Mouse (Mus musculus) left cerebral cortex, postnatal 25 days (tissue): ENCODE data around the gene Creg2. TPM values are rescaled to one million over a fixed set of nuclear protein-coding genes. Genes with fewer than 3 reads are reported as not detected.

ENCODE experiments used
- DNase-seq, 2 experiments: peaks; one replicate each; pipeline ENCODE4 v3.0.0; 2022; ENCODE audit warnings: low spot score in 2 of 2, mixed read lengths in 1 of 2
- intact Hi-C: fragments of 180-260 bp; cut with DNase I; formaldehyde crosslinking; loops from one replicate; pipeline ENCODE4 v1.15.1; 2025
- total RNA-seq, 2 experiments: library from RNA; stranded (reverse); gene quantifications; 2 replicates each; pipeline ENCODE4 v1.2.3; 2021

Gene Creg2
- total RNA-seq, result 10 to 100 TPM; 75.2 to 82.4 TPM

DNA sequence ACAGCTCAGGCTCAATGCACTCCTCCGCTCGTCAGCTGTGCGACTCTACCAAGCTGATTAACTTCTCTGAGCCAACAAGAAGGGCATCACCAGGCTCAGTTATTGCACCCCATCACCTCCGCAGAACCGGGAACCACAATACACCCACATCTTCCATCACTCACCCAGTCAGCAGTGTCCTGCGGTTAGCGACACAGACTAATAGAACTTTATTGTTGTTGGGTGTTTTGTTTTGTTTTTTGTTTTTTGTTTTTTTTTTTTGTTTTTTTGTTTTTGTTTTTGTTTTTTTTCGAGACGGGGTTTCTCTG, at the start of gene Creg2:
TSS of gene Creg2 (minus strand) at position 234 of the 308 bp plus-strand sequence.
- intact Hi-C loops, result loop anchor here (2.0 to 5.0 kb wide), 2 partner anchors 74 to 94 kb away; partner anchors contain the start of gene Rnf149
- DNase-seq, result no peak

DNA sequence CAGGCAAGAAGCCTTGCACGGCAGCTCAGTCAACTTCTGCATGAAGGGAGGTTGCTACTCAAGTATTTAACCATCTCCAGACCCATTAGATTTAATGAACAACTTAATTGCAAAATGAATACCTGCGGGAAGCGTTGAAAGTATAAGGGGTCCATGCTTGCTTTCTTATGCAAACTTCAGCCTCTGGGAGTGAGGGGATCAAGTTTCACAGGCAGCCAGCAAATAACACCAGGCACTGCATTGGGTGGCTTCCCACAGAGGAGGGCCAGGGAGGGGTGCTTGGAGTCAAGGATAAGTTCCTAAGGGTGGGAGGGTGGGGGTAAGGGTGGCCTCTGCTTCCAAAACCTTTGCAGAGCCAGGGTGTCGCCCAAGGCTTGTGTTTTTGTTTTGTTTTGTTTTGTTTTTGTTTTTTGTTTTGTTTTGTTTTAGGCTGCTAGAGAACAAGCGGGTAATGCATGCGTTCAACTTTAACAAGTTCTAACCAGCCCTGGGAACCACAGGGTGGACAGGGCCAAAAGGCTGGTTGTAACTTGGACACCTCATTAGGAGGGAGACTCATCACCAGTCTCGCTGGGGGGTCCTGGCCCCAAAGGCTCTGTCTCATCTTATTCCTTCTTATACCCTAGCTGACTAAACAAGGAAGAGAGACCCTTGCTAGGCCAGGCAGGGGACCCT, 49.5 kb upstream of the Creg2 start:
- no peak for DNase-seq
- intact Hi-C loops, result no loop called here

DNA sequence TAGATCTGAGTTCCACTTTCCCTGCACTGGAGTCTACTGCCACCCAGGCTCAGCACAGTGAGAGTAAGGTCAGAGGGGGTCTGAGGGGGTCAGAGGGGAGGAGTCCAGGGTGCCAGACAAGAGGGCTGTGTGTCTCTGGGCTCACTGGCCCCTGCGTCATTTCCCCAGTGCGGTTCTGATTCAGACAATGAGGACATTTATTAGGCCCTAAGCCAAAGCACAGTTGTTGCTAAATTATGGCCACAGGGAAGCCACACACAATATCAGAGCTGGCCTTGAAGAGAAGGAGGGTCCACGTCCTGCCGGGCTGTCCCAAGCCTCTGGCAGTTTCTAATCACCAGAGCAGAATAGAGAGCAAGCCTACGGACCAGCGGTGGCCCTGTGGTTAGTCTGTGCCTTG, 47.2 kb upstream of the Creg2 start:
- intact Hi-C loops, result no loop called here
- DNase-seq, result no peak

DNA sequence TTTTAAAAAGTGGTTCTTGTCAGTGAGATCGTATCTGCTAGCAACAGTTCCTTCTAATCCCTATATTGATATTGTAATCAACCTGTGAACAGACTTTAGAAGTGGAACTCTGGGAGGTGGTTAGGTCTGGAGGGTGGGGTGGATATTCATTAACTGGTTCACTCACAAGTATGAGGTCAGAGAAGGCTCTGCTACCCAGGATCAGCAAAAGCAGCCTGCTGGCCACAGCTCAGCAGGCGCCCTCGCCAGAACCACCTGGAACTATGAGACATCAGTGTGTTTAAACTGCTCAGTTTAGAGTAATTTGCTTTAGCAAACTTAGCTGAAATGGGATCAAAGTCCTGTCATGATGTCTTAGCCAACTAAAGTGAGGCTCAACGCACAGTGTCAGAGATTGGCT, 43.9 kb upstream of the Creg2 start:
- intact Hi-C loops, result no loop called here
- no peak for DNase-seq

DNA sequence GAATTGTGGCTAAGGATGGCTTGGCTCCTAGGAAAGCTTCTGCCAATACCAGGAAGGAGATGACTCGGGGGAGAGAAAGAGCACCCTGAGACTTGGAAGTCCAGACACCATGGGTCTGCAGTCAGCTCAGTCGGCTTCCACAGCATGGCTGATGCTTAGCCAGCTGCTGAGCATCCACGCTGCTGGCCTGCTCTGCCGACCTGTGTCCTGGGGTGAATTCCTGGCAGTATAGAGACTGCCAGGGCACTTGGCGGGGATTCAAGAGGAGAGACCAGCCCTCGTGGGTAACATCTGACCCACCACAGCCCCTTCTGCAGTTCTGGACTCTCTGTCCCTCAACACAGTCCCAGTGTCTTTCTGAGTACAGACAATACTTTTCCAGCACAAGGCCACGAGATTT, 43.5 kb upstream of the Creg2 start:
- intact Hi-C loops, result no loop called here
- DNase-seq, result no peak

DNA sequence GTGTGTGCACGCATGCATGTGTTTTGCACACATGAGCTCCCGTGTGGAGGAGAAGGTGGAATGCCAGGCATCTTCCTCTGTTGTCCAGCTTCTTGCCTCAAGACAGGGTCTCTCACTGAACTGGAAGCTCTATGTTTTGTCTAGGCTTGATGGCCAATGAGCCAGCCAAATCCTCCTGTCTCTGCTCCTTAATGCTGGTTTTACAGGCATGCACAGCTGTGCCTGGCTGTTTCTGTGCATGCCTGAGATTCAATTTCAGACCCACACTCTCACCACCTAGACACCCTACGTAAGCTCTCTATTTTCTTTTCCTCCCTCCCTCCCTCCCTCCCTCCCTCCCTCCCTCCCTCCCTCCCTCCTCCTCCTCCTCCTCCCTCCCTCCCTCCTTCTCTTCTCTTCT, 40.7 kb upstream of the Creg2 start:
- DNase-seq, result no peak
- intact Hi-C loops, result no loop called here

DNA sequence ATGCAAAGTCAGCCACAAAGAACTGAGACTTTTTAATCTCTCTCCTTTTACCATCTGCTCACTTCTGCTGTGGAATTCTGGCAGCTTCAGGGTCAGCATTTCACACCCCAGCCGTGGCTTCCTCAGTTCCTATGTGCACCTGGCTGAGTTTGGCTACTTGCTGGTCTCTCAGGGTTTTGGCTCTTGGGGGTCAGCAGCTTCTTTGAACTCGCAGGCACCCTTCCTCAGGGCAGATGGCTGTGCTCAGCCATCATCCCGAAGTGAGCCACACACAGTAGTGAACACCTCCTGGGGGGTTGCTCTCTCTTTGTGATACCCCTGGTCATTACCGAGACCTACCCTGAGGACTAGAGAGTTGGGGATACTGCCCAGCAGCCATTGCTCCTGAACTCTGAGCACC, 39.8 kb upstream of the Creg2 start:
- no peak for DNase-seq
- intact Hi-C loops, result no loop called here

DNA sequence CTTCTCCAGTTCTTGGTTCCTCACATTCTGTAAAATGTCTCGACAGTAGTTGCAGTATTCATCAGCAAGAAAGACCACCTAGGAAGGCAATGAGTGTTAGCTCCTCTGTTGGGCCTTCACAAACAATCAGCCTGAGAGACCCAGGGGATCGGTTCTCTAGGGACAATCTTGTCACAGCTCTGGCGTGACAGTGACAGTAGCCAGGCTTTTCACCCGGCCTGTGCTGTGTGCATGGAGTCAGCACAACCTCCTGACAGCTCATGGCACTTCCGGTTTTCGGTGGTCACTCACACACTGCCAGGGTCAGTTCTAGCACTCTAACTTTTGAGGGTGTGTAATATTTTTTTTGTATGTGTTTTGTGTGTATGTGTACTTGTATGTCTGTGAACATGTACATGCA, 37.3 kb upstream of the Creg2 start:
- DNase-seq, result no peak
- intact Hi-C loops, result loop anchor here (5.0 kb wide), 4 partner anchors 74 to 854 kb away; no protein-coding TSS in a partner anchor

DNA sequence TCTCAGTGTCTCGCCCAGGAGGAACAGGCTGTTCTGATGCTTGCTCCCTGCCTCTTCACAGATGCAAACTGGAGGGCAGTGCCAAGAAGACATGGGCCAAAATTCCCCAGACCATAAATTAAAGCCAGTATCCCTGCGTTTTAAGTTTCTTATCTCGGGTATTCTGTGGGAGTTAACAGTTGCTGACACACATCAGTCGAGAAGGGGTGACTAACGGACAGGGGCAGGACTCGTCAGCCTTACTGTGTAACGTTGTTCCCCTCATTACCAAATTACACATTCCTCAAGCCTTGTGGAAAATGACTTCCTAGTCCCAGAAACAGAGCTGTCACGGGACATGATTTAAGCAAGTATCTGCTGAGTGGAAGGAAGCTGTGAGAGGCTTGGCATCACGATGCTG, 36.0 kb upstream of the Creg2 start:
- intact Hi-C loops, result loop anchor here (5.0 kb wide), 4 partner anchors 75 to 855 kb away; no protein-coding TSS in a partner anchor
- no peak for DNase-seq

DNA sequence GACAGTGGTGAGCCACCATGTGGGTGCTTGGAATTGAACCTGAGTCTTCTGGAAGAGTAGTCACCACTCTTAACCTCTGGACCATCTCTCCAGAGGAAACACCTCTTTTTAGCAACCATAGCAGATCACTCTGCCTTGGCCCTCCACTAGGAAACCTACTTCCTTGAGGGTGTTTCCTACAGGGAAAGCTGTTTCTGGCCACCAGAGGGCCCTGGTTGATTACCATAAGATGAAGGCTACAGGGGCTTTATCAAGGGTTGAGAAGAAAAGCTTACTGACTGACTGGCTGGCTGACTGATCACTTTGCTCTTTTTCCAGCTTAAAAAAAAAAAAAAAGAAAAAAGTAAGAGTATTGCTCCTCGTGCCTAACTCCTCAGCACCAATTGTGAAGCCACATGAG, 34.6 kb upstream of the Creg2 start:
- intact Hi-C loops, result loop anchor here (5.0 kb wide), 4 partner anchors 76 to 856 kb away; no protein-coding TSS in a partner anchor
- DNase-seq, result peak; percentile 79 to 87

DNA sequence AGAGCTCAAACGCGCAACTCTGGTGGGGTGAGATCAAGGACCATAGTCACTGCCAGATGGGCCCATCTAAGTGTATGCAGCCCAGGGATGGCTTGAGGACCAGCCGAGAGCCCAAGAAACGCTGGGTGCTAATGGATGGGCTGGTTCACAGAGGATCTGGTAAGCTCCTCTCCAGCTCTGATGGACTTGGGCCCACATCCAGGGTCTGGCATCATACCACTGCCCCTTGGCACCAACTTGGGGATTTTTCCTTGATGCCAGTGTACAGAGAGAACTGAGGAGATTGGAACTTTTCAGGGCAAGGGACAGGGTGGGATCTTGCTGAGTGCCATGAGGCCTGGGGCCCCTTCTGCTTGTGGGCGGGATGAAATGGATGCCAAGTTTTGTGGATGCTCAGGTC, 30.4 kb upstream of the Creg2 start:
- DNase-seq, result no peak
- intact Hi-C loops, result loop anchor here (5.0 kb wide), 1 partner anchor 221 kb away; the partner anchor contains the start of gene Map4k4

DNA sequence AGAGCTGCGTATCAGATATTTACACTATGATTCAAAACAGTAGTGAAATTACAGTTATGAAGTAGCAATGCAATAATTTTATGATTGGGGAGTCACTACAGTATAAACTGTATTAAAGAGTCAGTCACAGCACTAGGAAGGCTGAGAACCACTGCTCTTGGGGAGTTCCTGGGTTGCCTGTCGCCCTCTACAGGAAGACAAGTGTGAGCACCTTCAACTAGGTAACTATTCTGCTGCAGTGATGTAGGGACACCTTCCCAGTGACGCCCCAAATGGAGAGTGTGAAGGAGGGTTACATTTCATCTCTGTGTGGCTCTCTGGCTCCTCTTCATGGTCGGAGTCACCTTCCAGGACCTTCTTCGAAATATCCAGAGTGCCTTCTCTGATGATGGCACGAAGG, 29.3 kb upstream of the Creg2 start:
- intact Hi-C loops, result loop anchor here (5.0 kb wide), 1 partner anchor 222 kb away; the partner anchor contains the start of gene Map4k4
- DNase-seq, result no peak

DNA sequence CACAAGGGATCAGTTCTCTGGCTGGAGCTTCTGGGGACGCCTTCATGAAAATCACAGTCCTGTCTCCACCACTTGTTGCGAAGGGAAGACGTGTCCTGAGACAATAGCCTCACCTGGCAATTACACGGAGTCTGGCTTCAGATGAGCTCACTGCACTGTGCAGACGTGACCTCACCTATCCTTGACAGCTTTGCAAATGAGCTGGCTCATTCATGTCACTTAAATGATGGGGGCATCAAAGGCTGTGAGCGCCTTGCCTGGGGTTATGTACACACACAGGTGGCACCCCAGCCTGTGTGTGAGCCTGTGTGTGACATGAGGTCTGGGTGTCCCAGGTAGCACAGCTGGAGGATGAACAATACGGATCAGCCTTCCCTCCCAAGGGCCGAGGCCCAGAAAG, 27.6 kb upstream of the Creg2 start:
- intact Hi-C loops, result no loop called here
- DNase-seq, result no peak

DNA sequence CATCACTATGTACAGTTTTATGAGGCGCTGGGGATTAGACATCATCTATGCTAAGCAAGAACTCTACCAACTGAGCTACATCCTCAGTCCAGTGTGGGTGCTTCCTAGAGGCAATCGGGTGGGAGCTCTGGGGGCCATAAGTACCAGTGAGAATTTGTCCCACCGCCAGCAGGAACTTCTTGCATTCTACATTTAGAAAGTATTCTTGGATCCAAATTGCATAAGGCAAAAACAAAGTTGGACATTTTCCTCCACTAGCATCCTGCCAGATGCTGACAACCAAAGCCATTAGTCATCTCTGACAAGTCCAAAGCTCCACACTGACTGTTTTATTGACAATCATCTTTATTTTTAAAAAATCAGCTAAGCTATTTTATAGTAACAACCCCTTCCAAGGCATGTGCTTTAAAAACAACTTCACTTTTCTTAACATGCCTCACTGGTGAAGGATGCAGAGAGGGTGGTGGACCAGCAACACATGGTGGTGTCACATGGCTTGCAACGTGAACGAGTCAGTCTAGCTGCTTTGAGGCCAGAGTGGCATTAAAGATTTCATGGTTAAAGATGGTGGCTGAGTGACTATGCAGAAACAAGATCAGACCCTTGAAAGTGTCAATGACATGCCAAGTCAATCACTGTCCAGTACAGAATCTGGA, 25.1 kb upstream of the Creg2 start:
- intact Hi-C loops, result no loop called here

DNA sequence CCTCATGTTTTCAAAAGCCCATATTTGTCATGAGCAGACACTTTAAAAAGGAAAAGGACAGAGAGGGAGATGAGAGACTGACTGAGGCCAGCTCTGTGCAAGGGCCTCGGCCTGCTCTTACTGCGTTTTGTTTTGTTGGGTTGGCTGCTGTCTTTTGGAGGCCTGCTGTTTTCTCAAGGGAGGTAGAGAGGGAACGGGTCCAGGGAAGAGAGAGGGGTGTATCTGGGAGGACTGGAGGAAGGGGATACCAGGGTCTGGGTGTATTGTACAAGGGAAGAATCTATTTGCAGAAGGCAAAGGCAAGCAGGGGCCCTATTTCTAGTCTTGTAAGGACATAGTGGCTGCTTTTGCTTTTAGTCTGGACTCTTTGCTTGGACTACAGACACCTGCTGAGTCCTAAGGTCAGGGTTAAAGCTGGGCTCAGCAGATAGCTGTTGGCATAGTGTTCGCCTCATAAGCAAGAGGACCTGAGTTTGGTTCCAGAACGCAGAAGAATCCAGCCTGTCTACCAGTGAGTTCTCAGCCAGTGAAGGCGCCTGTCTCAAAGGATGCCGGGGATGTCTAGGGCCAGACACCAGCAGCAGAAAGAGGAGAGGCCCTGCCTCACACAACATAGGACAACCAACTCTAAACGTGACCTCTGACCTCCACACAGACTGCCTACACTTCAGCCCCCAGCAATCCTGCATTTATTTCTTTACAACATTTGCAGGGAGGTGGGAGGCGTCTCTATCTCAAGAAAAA, 21.3 kb upstream of the Creg2 start:
- intact Hi-C loops, result no loop called here
- DNase-seq, result no peak

More for the DNA sequence above, 25.1 kb upstream of the Creg2 start:
- DNase-seq, result peak; percentile 32 to 84

DNA sequence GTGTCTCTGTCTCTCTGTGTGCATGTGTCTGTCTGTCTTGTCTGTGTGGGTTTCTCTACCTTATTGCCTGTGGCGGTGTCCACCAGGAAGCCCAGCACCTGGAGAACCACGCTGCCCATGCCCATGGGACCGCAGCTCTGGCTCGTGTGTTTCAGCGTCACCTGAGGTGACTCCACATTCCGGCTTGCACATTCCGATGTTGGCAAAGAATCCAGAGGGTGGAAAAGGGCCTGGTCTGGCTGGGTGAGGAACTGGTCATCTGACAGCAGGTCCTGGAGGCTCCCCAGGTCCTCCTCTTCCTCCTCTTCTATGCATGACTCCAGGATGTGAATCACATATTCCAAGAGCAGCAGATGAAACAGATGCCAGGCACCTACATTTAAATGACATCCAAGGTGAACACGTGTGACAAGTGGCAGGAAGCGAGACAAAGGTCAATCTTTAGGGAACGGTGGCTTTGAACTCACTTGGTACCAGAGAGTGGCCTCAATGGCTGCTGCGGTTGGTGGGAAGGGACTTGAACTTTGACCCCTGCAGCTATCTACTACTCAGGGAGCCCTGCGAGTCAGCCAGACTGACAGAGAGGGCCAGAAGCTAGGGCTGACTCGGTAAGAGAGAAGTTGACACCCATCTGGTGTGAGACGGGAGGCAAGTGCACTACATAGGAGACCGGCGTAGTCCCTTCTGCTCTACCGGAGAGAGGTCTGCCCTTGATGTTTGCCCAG, 19.1 kb upstream of the Creg2 start:
- intact Hi-C loops, result no loop called here
- DNase-seq, result no peak

DNA sequence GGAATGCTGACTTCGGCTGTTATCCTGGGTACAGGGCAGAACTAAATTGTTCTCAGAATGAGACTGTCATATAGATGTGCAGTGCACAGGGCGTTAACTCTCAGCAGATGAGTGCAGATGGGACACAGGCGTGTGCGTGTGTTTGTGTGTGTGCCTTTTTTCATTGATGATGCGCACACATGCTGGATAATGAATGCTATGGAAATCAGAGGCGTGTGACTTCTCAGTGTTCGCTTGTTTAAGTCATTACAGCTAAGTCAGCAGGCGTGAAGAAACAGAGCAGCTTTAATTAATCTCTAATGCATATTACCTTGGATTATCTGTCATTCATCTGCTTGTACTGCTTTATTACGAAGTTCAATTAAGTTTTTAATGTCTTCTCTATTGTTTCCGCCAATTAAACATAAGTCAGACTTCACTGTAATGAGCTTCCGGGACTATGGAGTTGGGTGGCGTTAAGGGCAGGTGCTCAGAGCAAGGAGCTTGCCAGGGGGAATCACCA, 15.5 kb upstream of the Creg2 start:
- intact Hi-C loops, result no loop called here
- no peak for DNase-seq

DNA sequence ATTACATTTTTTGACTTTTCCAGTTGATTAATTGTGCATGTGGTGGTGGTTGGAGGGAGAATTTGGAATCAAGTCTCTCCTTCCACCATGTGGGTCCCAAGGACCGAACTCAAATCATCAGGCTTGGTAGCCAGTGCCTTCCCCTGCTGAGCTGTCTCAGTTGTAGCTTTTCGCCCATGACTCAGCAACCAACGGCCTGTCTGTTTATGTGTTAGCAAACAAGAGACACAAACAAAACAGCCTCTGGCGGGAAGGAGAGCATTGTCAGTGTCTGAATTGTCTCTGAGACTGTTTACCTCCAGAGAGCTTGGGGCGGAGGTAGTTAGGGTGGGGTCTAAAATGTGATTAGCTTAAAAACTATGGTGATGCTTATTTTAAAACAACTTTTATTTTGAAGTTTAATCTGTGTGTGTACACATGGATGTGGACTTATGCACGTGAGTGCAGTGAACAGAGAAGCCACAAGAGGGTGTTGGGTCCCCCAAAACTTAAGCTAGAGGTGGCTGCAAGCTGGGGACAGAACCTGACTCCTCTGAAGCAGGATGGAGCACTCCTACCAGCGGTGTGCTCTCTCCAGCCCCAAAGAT, 12.9 kb upstream of the Creg2 start:
- intact Hi-C loops, result no loop called here
- DNase-seq, result no peak

DNA sequence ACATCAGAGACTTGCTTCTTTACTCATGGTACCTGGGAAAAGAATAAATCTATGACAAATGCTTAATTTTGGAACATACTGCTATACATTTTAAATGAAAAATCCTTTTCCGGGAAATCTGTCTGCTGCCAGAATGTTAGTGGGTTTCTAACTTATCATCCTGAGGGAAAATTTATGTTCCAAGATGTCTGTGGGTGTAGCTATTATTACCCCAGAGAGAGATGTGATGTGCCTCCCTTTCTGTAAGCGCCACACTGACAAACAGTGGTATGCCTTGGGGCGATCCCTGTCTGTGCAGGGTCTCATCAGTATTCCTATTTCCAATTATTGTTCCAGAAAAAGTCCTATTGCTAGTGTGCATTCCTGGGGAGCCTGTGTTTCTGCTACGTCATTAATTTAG, 11.8 kb upstream of the Creg2 start:
- intact Hi-C loops, result no loop called here
- DNase-seq, result peak in 1 of 2 experiments; percentile 74
